Mouse (Mus musculus): Measurements from ENCODE around the gene Fxyd1. TPM values are rescaled to one million over a fixed set of nuclear protein-coding genes. Genes with fewer than 3 reads are reported as not detected.

Fxyd1 gene
- total RNA-seq, 1 experiment: not detected

- Histone ChIP-seq H3K27ac (ENCODE audit: insufficient read depth, low read depth, low read length, poor library complexity, severe bottlenecking) (no peak overlapping the region), H3K9ac (ENCODE audit: insufficient read depth, low read depth, low read length, poor library complexity, severe bottlenecking) (no peak overlapping the region), H3K4me1 (ENCODE audit: control insufficient read depth in 2 of 2, insufficient read depth in 2 of 2, low read length in 2 of 2, poor library complexity in 1 of 2) (peaks cover 7 to 13% of the 10 kb centered on the region in 2 experiments), H3K9me3 (ENCODE audit: control insufficient read depth, insufficient read depth, low read depth, low read length) (no peaks in the 10 kb centered on the region), H3K4me3 (ENCODE audit: insufficient read depth in 1 of 2, low read depth in 1 of 2, low read length in 2 of 2, poor library complexity in 1 of 2, severe bottlenecking in 1 of 2) (no peak overlapping the region), H3K36me3 (ENCODE audit: control insufficient read depth, insufficient read depth, low read length, poor library complexity, severe bottlenecking) (no peaks in the 10 kb centered on the region)
- no peak for DNase-seq (ENCODE audit: low read depth, low spot score)
- no peak for TF ChIP-seq MAFK (IDR thresholded peaks at IDR 0.05; ENCODE audit: insufficient read depth, low read depth, low read length)
- no peak for TF ChIP-seq ZNF384 (IDR thresholded peaks at IDR 0.05; ENCODE audit: low read depth, low read length)
- TF ChIP-seq ZC3H11A (IDR thresholded peaks at IDR 0.05; ENCODE audit: borderline replicate concordance, low read depth, low read length): no peak
- no peak for TF ChIP-seq CHD2 (IDR thresholded peaks at IDR 0.05; ENCODE audit: low read depth, low read length)
- no peak for TF ChIP-seq HCFC1 (IDR thresholded peaks at IDR 0.05; ENCODE audit: borderline replicate concordance, insufficient read depth, low read length)
- in situ Hi-C loops (cut with MboI; ENCODE audit: low sequenced_read_pairs in 2 of 2, unreplicated experiment in 2 of 2): no loop called here
Observed at GRCm38 (mm10) chr7:31082106-31082505, 25.1 kb upstream of the Fxyd1 start.

GRCm38 (mm10) chr7:31081106-31081505, 24.1 kb upstream of the Fxyd1 start:
- Histone ChIP-seq H3K27ac (ENCODE audit: insufficient read depth, low read depth, low read length, poor library complexity, severe bottlenecking) (no peak overlapping the region), H3K4me3 (ENCODE audit: insufficient read depth in 1 of 2, low read depth in 1 of 2, low read length in 2 of 2, poor library complexity in 1 of 2, severe bottlenecking in 1 of 2) (no peak overlapping the region), H3K9me3 (ENCODE audit: control insufficient read depth, insufficient read depth, low read depth, low read length) (no peaks in the 10 kb centered on the region), H3K4me1 (ENCODE audit: control insufficient read depth in 2 of 2, insufficient read depth in 2 of 2, low read length in 2 of 2, poor library complexity in 1 of 2) (peaks cover 9 to 13% of the 10 kb centered on the region in 2 experiments), H3K9ac (ENCODE audit: insufficient read depth, low read depth, low read length, poor library complexity, severe bottlenecking) (no peak overlapping the region), H3K36me3 (ENCODE audit: control insufficient read depth, insufficient read depth, low read length, poor library complexity, severe bottlenecking) (no peaks in the 10 kb centered on the region)
- TF ChIP-seq ZC3H11A (IDR thresholded peaks at IDR 0.05; ENCODE audit: borderline replicate concordance, low read depth, low read length) (no peak), CHD2 (IDR thresholded peaks at IDR 0.05; ENCODE audit: low read depth, low read length) (no peak), MAFK (IDR thresholded peaks at IDR 0.05; ENCODE audit: insufficient read depth, low read depth, low read length) (no peak), ZNF384 (IDR thresholded peaks at IDR 0.05; ENCODE audit: low read depth, low read length) (no peak), HCFC1 (IDR thresholded peaks at IDR 0.05; ENCODE audit: borderline replicate concordance, insufficient read depth, low read length) (no peak)
- in situ Hi-C loops (cut with MboI; ENCODE audit: low sequenced_read_pairs in 2 of 2, unreplicated experiment in 2 of 2): no loop called here
- DNase-seq (ENCODE audit: low read depth, low spot score): no peak

- TF ChIP-seq MAFK (IDR thresholded peaks at IDR 0.05; ENCODE audit: insufficient read depth, low read depth, low read length) (no peak), HCFC1 (IDR thresholded peaks at IDR 0.05; ENCODE audit: borderline replicate concordance, insufficient read depth, low read length) (no peak), ZNF384 (IDR thresholded peaks at IDR 0.05; ENCODE audit: low read depth, low read length) (no peak), ZC3H11A (IDR thresholded peaks at IDR 0.05; ENCODE audit: borderline replicate concordance, low read depth, low read length) (no peak), CHD2 (IDR thresholded peaks at IDR 0.05; ENCODE audit: low read depth, low read length) (no peak)
- in situ Hi-C loops (cut with MboI; ENCODE audit: low sequenced_read_pairs in 2 of 2, unreplicated experiment in 2 of 2): no loop called here
- Histone ChIP-seq H3K9me3 (ENCODE audit: control insufficient read depth, insufficient read depth, low read depth, low read length) (no peaks in the 10 kb centered on the region), H3K9ac (ENCODE audit: insufficient read depth, low read depth, low read length, poor library complexity, severe bottlenecking) (no peak overlapping the region), H3K4me1 (ENCODE audit: control insufficient read depth in 2 of 2, insufficient read depth in 2 of 2, low read length in 2 of 2, poor library complexity in 1 of 2) (peaks cover 9 to 11% of the 10 kb centered on the region in 2 experiments), H3K4me3 (ENCODE audit: insufficient read depth in 1 of 2, low read depth in 1 of 2, low read length in 2 of 2, poor library complexity in 1 of 2, severe bottlenecking in 1 of 2) (no peak overlapping the region), H3K27ac (ENCODE audit: insufficient read depth, low read depth, low read length, poor library complexity, severe bottlenecking) (no peak overlapping the region), H3K36me3 (ENCODE audit: control insufficient read depth, insufficient read depth, low read length, poor library complexity, severe bottlenecking) (no peaks in the 10 kb centered on the region)
- DNase-seq (ENCODE audit: low read depth, low spot score): no peak
Observed at GRCm38 (mm10) chr7:31080611-31081010, 23.6 kb upstream of the Fxyd1 start.

- no peaks in the 10 kb centered on the region for H3K9me3 ChIP-seq (ENCODE audit: control insufficient read depth, insufficient read depth, low read depth, low read length)
- H3K4me1 ChIP-seq (ENCODE audit: control insufficient read depth in 2 of 2, insufficient read depth in 2 of 2, low read length in 2 of 2, poor library complexity in 1 of 2): peaks cover 5 to 8% of the 10 kb centered on the region in 2 experiments; a peak in 1 of 4 replicates
- TF ChIP-seq ZC3H11A (IDR thresholded peaks at IDR 0.05; ENCODE audit: borderline replicate concordance, low read depth, low read length): no peak
- no peak for TF ChIP-seq MAFK (IDR thresholded peaks at IDR 0.05; ENCODE audit: insufficient read depth, low read depth, low read length)
- no peak for TF ChIP-seq HCFC1 (IDR thresholded peaks at IDR 0.05; ENCODE audit: borderline replicate concordance, insufficient read depth, low read length)
- TF ChIP-seq ZNF384 (IDR thresholded peaks at IDR 0.05; ENCODE audit: low read depth, low read length): no peak
- TF ChIP-seq CHD2 (IDR thresholded peaks at IDR 0.05; ENCODE audit: low read depth, low read length): no peak
- DNase-seq (ENCODE audit: low read depth, low spot score): no peak
- in situ Hi-C loops (cut with MboI; ENCODE audit: low sequenced_read_pairs in 2 of 2, unreplicated experiment in 2 of 2): no loop called here
- no peak overlapping the region for H3K27ac ChIP-seq (ENCODE audit: insufficient read depth, low read depth, low read length, poor library complexity, severe bottlenecking)
- no peak overlapping the region for H3K4me3 ChIP-seq (ENCODE audit: insufficient read depth in 1 of 2, low read depth in 1 of 2, low read length in 2 of 2, poor library complexity in 1 of 2, severe bottlenecking in 1 of 2)
- no peak overlapping the region for H3K9ac ChIP-seq (ENCODE audit: insufficient read depth, low read depth, low read length, poor library complexity, severe bottlenecking)
- H3K36me3 ChIP-seq (ENCODE audit: control insufficient read depth, insufficient read depth, low read length, poor library complexity, severe bottlenecking): no peaks in the 10 kb centered on the region
Observed at GRCm38 (mm10) chr7:31079670-31080069, 22.7 kb upstream of the Fxyd1 start.
